Mouse (Mus musculus) heart, postnatal 0 days (tissue): ENCODE measurements at regions not wholly inside any gene's neighbourhood (a gene's known extent, or its start where the extent isn't known, plus 50 kb on each side); places are given as distances from the start of the nearest gene placed in this dataset.

Experiments used
- CTCF ChIP-seq: IDR thresholded peaks from 2 replicates; pipeline ENCODE4 v1.5.1; 2016; ENCODE audit warnings: antibody characterized with exemption, control low read depth, low read depth
- EP300 ChIP-seq: IDR thresholded peaks from 2 replicates; pipeline ENCODE4 v1.6.1; 2016; ENCODE audit warnings: antibody characterized with exemption, low read depth

- no peak for TF ChIP-seq CTCF
- TF ChIP-seq EP300 = no peak
Measured at GRCm38 (mm10) chr3:133874383-133874782, 329.4 kb upstream of the Tet2 start.
